Mouse (Mus musculus) megakaryocyte, adult 5-6 weeks (primary cell): ENCODE results near the gene Rnf126. TPM values are rescaled to one million over a fixed set of nuclear protein-coding genes. Genes with fewer than 3 reads are reported as not detected.

Source experiments
- total RNA-seq, 2 experiments: library from RNA; stranded (forward) in 1 of 2; stranded (reverse) in 1 of 2; fragments of 153-499, 151-499 nt in 1 of 2; fragments of 221-1000, 200-1000 nt in 1 of 2; gene quantifications; 2 replicates each; pipeline versions ENCODE4 v1.2.3 to v1.2.4; 2015 to 2017

Rnf126 gene
- total RNA-seq, 2 experiments from 2014 or later = 12.5 to 34.0 TPM

Other genes starting within 250 kb of the Rnf126 start
Only the 30 nearest of the 34 such genes appear.
- gene Mier2, start 211.8 kb downstream of the Rnf126 start, total RNA-seq (2015) = 5.8 and 7.3 TPM in 2 replicates
- gene Mier2, start 211.8 kb downstream of the Rnf126 start, total RNA-seq (2017) = 9.4 and 19.5 TPM in 2 replicates
- gene Theg, start 179.6 kb downstream of the Rnf126 start, total RNA-seq (2015) = not detected in 2 replicates
- gene Theg, start 179.6 kb downstream of the Rnf126 start, total RNA-seq (2017) = not detected in 2 replicates
- not detected in 2 replicates for gene C2cd4c, start 152.9 kb downstream of the Rnf126 start, total RNA-seq (2015)
- gene C2cd4c, start 152.9 kb downstream of the Rnf126 start, total RNA-seq (2017) = not detected in 2 replicates
- gene Shc2, start 129.0 kb downstream of the Rnf126 start, total RNA-seq (2015) = not detected in 2 replicates
- gene Shc2, start 129.0 kb downstream of the Rnf126 start, total RNA-seq (2017) = not detected in 2 replicates
- not detected in 2 replicates for gene Odf3l2, start 121.2 kb downstream of the Rnf126 start, total RNA-seq (2015)
- gene Odf3l2, start 121.2 kb downstream of the Rnf126 start, total RNA-seq (2017) = not detected in 2 replicates
- not detected in 2 replicates for gene Madcam1, start 102.4 kb downstream of the Rnf126 start, total RNA-seq (2015)
- not detected in 2 replicates for gene Madcam1, start 102.4 kb downstream of the Rnf126 start, total RNA-seq (2017)
- 17.5 and 21.0 TPM in 2 replicates for gene Tpgs1, start 97.6 kb downstream of the Rnf126 start, total RNA-seq (2015)
- 8.8 and 21.1 TPM in 2 replicates for gene Tpgs1, start 97.6 kb downstream of the Rnf126 start, total RNA-seq (2017)
- 52.6 and 53.3 TPM in 2 replicates for gene Cdc34, start 84.8 kb downstream of the Rnf126 start, total RNA-seq (2015)
- 70.2 and 100 TPM in 2 replicates for gene Cdc34, start 84.8 kb downstream of the Rnf126 start, total RNA-seq (2017)
- gene Gzmm, start 77.9 kb downstream of the Rnf126 start, total RNA-seq (2015) = 2.0 and 2.4 TPM in 2 replicates
- 0.20 and 0.92 TPM in 2 replicates for gene Gzmm, start 77.9 kb downstream of the Rnf126 start, total RNA-seq (2017)
- gene Bsg, start 62.5 kb downstream of the Rnf126 start, total RNA-seq (2015) = 289 and 306 TPM in 2 replicates
- gene Bsg, start 62.5 kb downstream of the Rnf126 start, total RNA-seq (2017) = 194 and 196 TPM in 2 replicates
- 0.04 TPM in 1 of 2 replicates, not detected in the other for gene Hcn2, start 50.3 kb downstream of the Rnf126 start, total RNA-seq (2015)
- not detected in 2 replicates for gene Hcn2, start 50.3 kb downstream of the Rnf126 start, total RNA-seq (2017)
- gene Polrmt, start 20.4 kb downstream of the Rnf126 start, total RNA-seq (2015) = 20.9 and 27.8 TPM in 2 replicates
- gene Polrmt, start 20.4 kb downstream of the Rnf126 start, total RNA-seq (2017) = 9.7 and 12.6 TPM in 2 replicates
- gene Fgf22, start 11.9 kb downstream of the Rnf126 start, total RNA-seq (2015) = not detected in 2 replicates
- not detected in 2 replicates for gene Fgf22, start 11.9 kb downstream of the Rnf126 start, total RNA-seq (2017)
- gene Fstl3, start 10.3 kb upstream of the Rnf126 start, total RNA-seq (2015) = 3.9 and 5.3 TPM in 2 replicates
- 1.7 and 2.7 TPM in 2 replicates for gene Fstl3, start 10.3 kb upstream of the Rnf126 start, total RNA-seq (2017)
- gene Prss57, start 24.0 kb upstream of the Rnf126 start, total RNA-seq (2015) = 2.7 and 5.6 TPM in 2 replicates
- 1.2 and 1.8 TPM in 2 replicates for gene Prss57, start 24.0 kb upstream of the Rnf126 start, total RNA-seq (2017)
- gene Palm, start 26.6 kb upstream of the Rnf126 start, total RNA-seq (2015) = 39.3 and 42.2 TPM in 2 replicates
- 30.2 and 35.5 TPM in 2 replicates for gene Palm, start 26.6 kb upstream of the Rnf126 start, total RNA-seq (2017)
- not detected in 2 replicates for gene Misp, start 54.0 kb upstream of the Rnf126 start, total RNA-seq (2015)
- not detected in 2 replicates for gene Misp, start 54.0 kb upstream of the Rnf126 start, total RNA-seq (2017)
- gene Ptbp1, start 87.5 kb upstream of the Rnf126 start, total RNA-seq (2015) = 138 and 144 TPM in 2 replicates
- 97.9 and 133 TPM in 2 replicates for gene Ptbp1, start 87.5 kb upstream of the Rnf126 start, total RNA-seq (2017)
- gene Prtn3, start 107.5 kb upstream of the Rnf126 start, total RNA-seq (2015) = 322 and 372 TPM in 2 replicates
- gene Prtn3, start 107.5 kb upstream of the Rnf126 start, total RNA-seq (2017) = 92.6 and 97.3 TPM in 2 replicates
- 6.2 and 10.6 TPM in 2 replicates for gene Plppr3, start 107.7 kb upstream of the Rnf126 start, total RNA-seq (2015)
- 13.2 and 17.6 TPM in 2 replicates for gene Plppr3, start 107.7 kb upstream of the Rnf126 start, total RNA-seq (2017)
- gene Elane, start 119.3 kb upstream of the Rnf126 start, total RNA-seq (2015) = 348 and 366 TPM in 2 replicates
- 161 and 164 TPM in 2 replicates for gene Elane, start 119.3 kb upstream of the Rnf126 start, total RNA-seq (2017)
- gene Cfd, start 123.9 kb upstream of the Rnf126 start, total RNA-seq (2015) = not detected in 2 replicates
- not detected in 2 replicates for gene Cfd, start 123.9 kb upstream of the Rnf126 start, total RNA-seq (2017)
- 12.0 and 13.6 TPM in 2 replicates for gene Med16, start 142.0 kb upstream of the Rnf126 start, total RNA-seq (2015)
- 17.5 and 18.0 TPM in 2 replicates for gene Med16, start 142.0 kb upstream of the Rnf126 start, total RNA-seq (2017)
- not detected in 2 replicates for gene Gm26602, start 143.9 kb upstream of the Rnf126 start, total RNA-seq (2015)
- not detected in 2 replicates for gene Gm26602, start 143.9 kb upstream of the Rnf126 start, total RNA-seq (2017)
- 0.18 and 0.29 TPM in 2 replicates for gene Kiss1r, start 150.0 kb upstream of the Rnf126 start, total RNA-seq (2015)
- gene Kiss1r, start 150.0 kb upstream of the Rnf126 start, total RNA-seq (2017) = 0.26 and 0.77 TPM in 2 replicates
- 118 and 121 TPM in 2 replicates for gene R3hdm4, start 154.3 kb upstream of the Rnf126 start, total RNA-seq (2015)
- gene R3hdm4, start 154.3 kb upstream of the Rnf126 start, total RNA-seq (2017) = 92.1 and 134 TPM in 2 replicates
- gene Arid3a, start 160.1 kb upstream of the Rnf126 start, total RNA-seq (2015) = 36.7 and 38.7 TPM in 2 replicates
- gene Arid3a, start 160.1 kb upstream of the Rnf126 start, total RNA-seq (2017) = 59.2 and 67.8 TPM in 2 replicates
- 10.6 and 15.7 TPM in 2 replicates for gene Wdr18, start 193.2 kb upstream of the Rnf126 start, total RNA-seq (2015)
- 7.8 TPM in 2 replicates for gene Wdr18, start 193.2 kb upstream of the Rnf126 start, total RNA-seq (2017)
- gene Grin3b, start 203.8 kb upstream of the Rnf126 start, total RNA-seq (2015) = not detected in 2 replicates
- gene Grin3b, start 203.8 kb upstream of the Rnf126 start, total RNA-seq (2017) = 0.18 TPM in 1 of 2 replicates, not detected in the other
- 51.6 and 52.2 TPM in 2 replicates for gene Tmem259, start 217.4 kb upstream of the Rnf126 start, total RNA-seq (2015)
- 52.1 and 53.2 TPM in 2 replicates for gene Tmem259, start 217.4 kb upstream of the Rnf126 start, total RNA-seq (2017)